ENCODE assay signal across 16 mouse cellular contexts in the genomic region with DNA sequence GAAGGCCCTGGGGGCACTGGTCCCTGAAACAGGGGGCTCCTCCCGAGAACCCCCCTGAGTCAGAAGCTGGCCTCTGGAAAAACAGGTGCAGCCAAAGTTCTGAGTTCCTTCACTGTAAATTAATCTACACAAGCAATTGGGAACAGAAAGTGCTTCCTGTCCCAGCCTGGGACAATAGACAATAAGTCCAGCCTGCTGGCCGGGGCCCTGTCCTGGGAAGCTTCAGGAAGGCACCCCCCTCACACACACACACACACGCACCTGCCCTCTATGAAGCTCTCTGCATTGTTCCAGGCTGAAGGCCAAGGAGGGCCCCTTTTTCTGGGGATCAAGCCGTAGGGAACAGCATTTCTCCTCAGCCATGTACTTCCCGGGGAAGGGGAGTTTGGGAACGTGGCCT. TPM values are rescaled to one million over a fixed set of nuclear protein-coding genes. Genes with fewer than 3 reads are reported as not detected.
DNase-seq lines count a peak whose midpoint lies in the region; ATAC-seq and TF ChIP-seq lines count a peak whose summit lies in the region.
"Had no signal": no experiment of that assay in that cellular context is flagged by ENCODE, and none has a peak within 500 bp of the region (broad histone marks: within the 10 kb centered on the region; RNA-seq: fewer than 3 reads in every experiment).

No protein-coding gene starts in this region.

- DNase-seq in embryonic facial prominence, embryonic 14.5 days (ENCODE audit: low spot score): peak; percentile 51
- no peak for DNase-seq in embryonic facial prominence, embryonic 10.5 days (ENCODE audit: low spot score)
- peak; percentile 57 for DNase-seq in kidney, postnatal 10 days
- peak; percentile 33 for DNase-seq in heart, postnatal 0 days (ENCODE audit: low spot score)
- DNase-seq in Muller cell, postnatal 12 days (ENCODE audit: inconsistent ontology term): no peak
- DNase-seq in embryo, embryonic 11 days: no peak
- DNase-seq: cerebellum, adult 11-12 months; right cerebral cortex, adult 18-20 months; thymus, postnatal 14 days had no signal

- no peaks in the 10 kb centered on the region for H3K9me3 ChIP-seq in embryonic facial prominence, embryonic 14.5 days (ENCODE audit: control insufficient read depth, low read length)
- H3K9me3 ChIP-seq in embryonic facial prominence, embryonic 10.5 days: no peaks in the 10 kb centered on the region
- H3K9me3 ChIP-seq in kidney, embryonic 15.5 days (replicated peaks): no peaks in the 10 kb centered on the region
- no peaks in the 10 kb centered on the region for H3K9me3 ChIP-seq in heart, postnatal 0 days (replicated peaks; ENCODE audit: control insufficient read depth, low read length)
- no peaks in the 10 kb centered on the region for H3K9me3 ChIP-seq in lung, embryonic 16.5 days (ENCODE audit: control insufficient read depth, low read length)
- H3K9me3 ChIP-seq: forebrain, embryonic 12.5 days; midbrain, embryonic 13.5 days had no signal

- no peak overlapping the region for H3K27ac ChIP-seq in embryonic facial prominence, embryonic 14.5 days (replicated peaks; ENCODE audit: low read depth, low read length)
- no peak overlapping the region for H3K27ac ChIP-seq in embryonic facial prominence, embryonic 10.5 days (replicated peaks)
- H3K27ac ChIP-seq in kidney, embryonic 15.5 days: no peak overlapping the region
- H3K27ac ChIP-seq in heart, postnatal 0 days (ENCODE audit: low read depth): no peak overlapping the region
- peak overlapping the region; percentile 40 for H3K27ac ChIP-seq in lung, embryonic 16.5 days (ENCODE audit: low read length)
- H3K27ac ChIP-seq: forebrain, embryonic 12.5 days; left cerebral cortex, adult 2 months; liver, embryonic 14.5 days; midbrain, embryonic 13.5 days had no signal

- no peak overlapping the region for H3K4me3 ChIP-seq in embryonic facial prominence, embryonic 14.5 days (ENCODE audit: low read depth, low read length)
- no peak overlapping the region for H3K4me3 ChIP-seq in embryonic facial prominence, embryonic 10.5 days
- H3K4me3 ChIP-seq in kidney, embryonic 15.5 days (replicated peaks): no peak overlapping the region
- H3K4me3 ChIP-seq in heart, postnatal 0 days (ENCODE audit: low read depth, low read length): no peak overlapping the region
- no peak overlapping the region for H3K4me3 ChIP-seq in lung, embryonic 16.5 days (ENCODE audit: low read length)
- H3K4me3 ChIP-seq: forebrain, embryonic 12.5 days; left cerebral cortex, adult 2 months; midbrain, embryonic 13.5 days had no signal

- no peak overlapping the region for H3K9ac ChIP-seq in embryonic facial prominence, embryonic 14.5 days (ENCODE audit: low read depth, low read length)
- H3K9ac ChIP-seq in kidney, embryonic 15.5 days: no peak overlapping the region
- H3K9ac ChIP-seq in heart, postnatal 0 days (replicated peaks; ENCODE audit: low read depth, low read length): no peak overlapping the region
- 0 out of 2 replicates have a peak overlapping the region, but pooled peaks have one; percentile 17 for H3K9ac ChIP-seq in lung, embryonic 16.5 days (ENCODE audit: low read length)
- H3K9ac ChIP-seq: forebrain, embryonic 12.5 days; liver, embryonic 14.5 days; midbrain, embryonic 13.5 days had no signal

- ATAC-seq in embryonic facial prominence, embryonic 14.5 days (ENCODE audit: low read depth): no peak
- no peak for ATAC-seq in kidney, embryonic 15.5 days (replicated peaks; ENCODE audit: low FRiP score)
- peak; percentile 70 for ATAC-seq in heart, postnatal 0 days (ENCODE audit: insufficient read depth, low read depth)
- ATAC-seq in lung, embryonic 16.5 days (ENCODE audit: low read depth): peak; percentile 67
- ATAC-seq: intestine, embryonic 16.5 days; midbrain, embryonic 13.5 days had no signal

- peak; percentile 87 for TF ChIP-seq EP300 in heart, postnatal 0 days (IDR thresholded peaks at IDR 0.05; ENCODE audit: low read depth)

- H3K36me3 ChIP-seq in embryonic facial prominence, embryonic 14.5 days (ENCODE audit: control insufficient read depth, insufficient read depth, low read length): no peaks in the 10 kb centered on the region
- no peaks in the 10 kb centered on the region for H3K36me3 ChIP-seq in embryonic facial prominence, embryonic 10.5 days (replicated peaks)
- H3K36me3 ChIP-seq in kidney, embryonic 15.5 days: no peaks in the 10 kb centered on the region
- no peaks in the 10 kb centered on the region for H3K36me3 ChIP-seq in heart, postnatal 0 days (replicated peaks; ENCODE audit: control insufficient read depth, insufficient read depth, low read length)
- no peaks in the 10 kb centered on the region for H3K36me3 ChIP-seq in lung, embryonic 16.5 days (ENCODE audit: control insufficient read depth, insufficient read depth, low read length)
- H3K36me3 ChIP-seq: forebrain, embryonic 12.5 days; midbrain, embryonic 13.5 days had no signal

- H3K4me1 ChIP-seq in embryonic facial prominence, embryonic 14.5 days (ENCODE audit: control insufficient read depth, insufficient read depth, low read length): peaks cover 12% of the 10 kb centered on the region; the same call in 1 of the 2 replicates
- peaks cover 53% of the 10 kb centered on the region for H3K4me1 ChIP-seq in embryonic facial prominence, embryonic 10.5 days
- peaks cover 24% of the 10 kb centered on the region for H3K4me1 ChIP-seq in kidney, embryonic 15.5 days
- H3K4me1 ChIP-seq in heart, postnatal 0 days (ENCODE audit: control insufficient read depth, insufficient read depth): peaks cover 11% of the 10 kb centered on the region; the same call in 1 of the 2 replicates
- H3K4me1 ChIP-seq in lung, embryonic 16.5 days (replicated peaks; ENCODE audit: control insufficient read depth, insufficient read depth, low read length): peaks cover 15% of the 10 kb centered on the region

- no peaks in the 10 kb centered on the region for H3K27me3 ChIP-seq in embryonic facial prominence, embryonic 14.5 days (replicated peaks; ENCODE audit: control insufficient read depth, insufficient read depth, low read length)
- H3K27me3 ChIP-seq in embryonic facial prominence, embryonic 10.5 days (replicated peaks; ENCODE audit: low read depth, poor library complexity, severe bottlenecking): peaks cover 83% of the 10 kb centered on the region
- H3K27me3 ChIP-seq in kidney, embryonic 15.5 days: 0 out of 2 replicates have a peak, but pooled peaks cover 3% of the 10 kb centered on the region
- peaks cover 61% of the 10 kb centered on the region for H3K27me3 ChIP-seq in heart, postnatal 0 days (ENCODE audit: control insufficient read depth, insufficient read depth, low read length)
- no peaks in the 10 kb centered on the region for H3K27me3 ChIP-seq in lung, embryonic 16.5 days (ENCODE audit: control insufficient read depth, insufficient read depth, low read depth, low read length)

- WGBS in embryonic facial prominence, embryonic 14.5 days: 42% methylated on average over 6 of the region's 6 CpGs
- 61% methylated on average over 6 of the region's 6 CpGs for WGBS in embryonic facial prominence, embryonic 10.5 days
- WGBS in kidney, embryonic 15.5 days: 63% methylated on average over 6 of the region's 6 CpGs
- WGBS in heart, postnatal 0 days: 65% methylated on average over 6 of the region's 6 CpGs
- WGBS in lung, embryonic 16.5 days: 43% methylated on average over 6 of the region's 6 CpGs

- H3K4me2 ChIP-seq in embryonic facial prominence, embryonic 14.5 days (ENCODE audit: low read depth, low read length): no peak overlapping the region
- no peak overlapping the region for H3K4me2 ChIP-seq in kidney, embryonic 15.5 days
- H3K4me2 ChIP-seq in heart, postnatal 0 days (ENCODE audit: low read depth, low read length): no peak overlapping the region
- no peak overlapping the region for H3K4me2 ChIP-seq in lung, embryonic 16.5 days (ENCODE audit: low read depth, low read length)
- H3K4me2 ChIP-seq: forebrain, embryonic 12.5 days; midbrain, embryonic 13.5 days had no signal

- TF ChIP-seq CTCF in heart, postnatal 0 days (IDR thresholded peaks at IDR 0.05; ENCODE audit: low read depth): no peak

RNA-seq across cellular contexts. Expression of a gene that starts 49.6 kb away (rescaled TPM):
- 391 and 414 TPM in 2 replicates for polyA plus RNA-seq in embryonic facial prominence, embryonic 14.5 days (2014; fragmentation: Nextera tagmentation; extraction: Ambion mirVana)
- 302 and 327 TPM in 2 replicates for polyA plus RNA-seq in embryonic facial prominence, embryonic 10.5 days (2016; fragmentation: Nextera tagmentation; extraction: Ambion mirVana)
- 403 and 425 TPM in 2 replicates for polyA plus RNA-seq in kidney, embryonic 15.5 days (2015; fragmentation: Nextera tagmentation; extraction: Ambion mirVana)
- 120 and 133 TPM in 2 replicates for total RNA-seq in heart, postnatal 0 days (2014; rRNA removed; ENCODE audit: low replicate concordance)
- polyA plus RNA-seq in heart, postnatal 0 days (2015; fragmentation: Nextera tagmentation; extraction: Ambion mirVana): 99.0 and 104 TPM in 2 replicates
- 382 and 419 TPM in 2 replicates for polyA plus RNA-seq in lung, embryonic 16.5 days (2015; fragmentation: Nextera tagmentation; extraction: Ambion mirVana)

RNA-seq across cellular contexts. Expression of a gene that starts 59.8 kb away (rescaled TPM):
- polyA plus RNA-seq in embryonic facial prominence, embryonic 14.5 days (2014; fragmentation: Nextera tagmentation; extraction: Ambion mirVana): 27.1 and 31.6 TPM in 2 replicates
- polyA plus RNA-seq in embryonic facial prominence, embryonic 10.5 days (2016; fragmentation: Nextera tagmentation; extraction: Ambion mirVana): 34.6 and 35.9 TPM in 2 replicates
- 42.1 and 59.5 TPM in 2 replicates for polyA plus RNA-seq in kidney, embryonic 15.5 days (2015; fragmentation: Nextera tagmentation; extraction: Ambion mirVana)
- total RNA-seq in heart, postnatal 0 days (2014; rRNA removed; ENCODE audit: low replicate concordance): 17.7 and 19.6 TPM in 2 replicates
- 13.7 and 16.0 TPM in 2 replicates for polyA plus RNA-seq in heart, postnatal 0 days (2015; fragmentation: Nextera tagmentation; extraction: Ambion mirVana)
- polyA plus RNA-seq in lung, embryonic 16.5 days (2015; fragmentation: Nextera tagmentation; extraction: Ambion mirVana): 23.6 and 23.9 TPM in 2 replicates

Comparison
In these comparisons a context has a peak if more than half of its experiments do, and no peak if none do; other contexts are left out.
1. DNase-seq: peak in embryonic facial prominence, embryonic 14.5 days (single experiment), kidney, postnatal 10 days (single experiment) and heart, postnatal 0 days (single experiment); none in embryonic facial prominence, embryonic 10.5 days (single experiment), Muller cell, postnatal 12 days (single experiment) and embryo, embryonic 11 days (single experiment).
2. ATAC-seq: peak in heart, postnatal 0 days (single experiment) and lung, embryonic 16.5 days (single experiment); none in embryonic facial prominence, embryonic 14.5 days (single experiment) and kidney, embryonic 15.5 days (single experiment).